Mouse (Mus musculus) ES-Bruce4 (cell line): ENCODE results near the gene Zdhhc4.

Source experiments
- CTCF ChIP-seq: IDR thresholded peaks from one replicate; pipeline ENCODE4 v1.8.1; 2011; ENCODE audit warnings: low read depth, low read length
- POLR2A ChIP-seq: IDR thresholded peaks from one replicate; pipeline ENCODE4 v1.8.1; 2011; ENCODE audit warnings: low read length; ENCODE audit not compliant: insufficient read depth

DNA sequence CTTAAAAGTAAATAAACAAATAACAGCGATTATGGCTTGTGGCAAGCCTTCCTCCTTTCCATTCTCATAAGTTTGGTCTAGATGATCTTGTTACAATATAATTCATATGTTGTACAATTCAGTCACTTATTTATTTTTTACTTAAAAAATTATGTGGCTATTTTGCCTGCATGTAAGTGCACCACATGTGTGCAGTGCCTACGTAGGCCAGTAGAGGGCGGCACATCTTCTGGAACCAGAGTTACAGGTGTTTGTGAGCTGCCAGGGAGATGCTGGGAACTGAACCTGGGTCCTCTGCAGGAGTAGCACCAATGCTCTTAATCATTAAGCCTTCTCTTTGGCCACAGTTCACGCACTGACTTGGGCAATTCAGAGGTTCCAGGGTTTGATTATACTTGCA, 47.1 kb upstream of the Zdhhc4 start:
- TF ChIP-seq POLR2A (no peak), CTCF (peak; percentile 71)
